Mouse (Mus musculus) adrenal gland, postnatal 25 days (tissue): ENCODE data around the gene Coro1a. TPM values are rescaled to one million over a fixed set of nuclear protein-coding genes. Genes with fewer than 3 reads are reported as not detected.
"Not testable (repeated sequence)": the region's sequence is repeated elsewhere in the genome, so short reads cannot be mapped to it uniquely, and the experiment has no call there.

Source experiments
- DNase-seq: peaks from one replicate; pipeline ENCODE4 v3.0.0; 2021; ENCODE audit warnings: mixed read lengths
- total RNA-seq: library from RNA; stranded (reverse); gene quantifications from 2 replicates; pipeline ENCODE4 v1.2.3, GENCODE M21; 2021

Gene Coro1a
- total RNA-seq, 1 experiment from 2014 or later, result 8.0 TPM

DNA sequence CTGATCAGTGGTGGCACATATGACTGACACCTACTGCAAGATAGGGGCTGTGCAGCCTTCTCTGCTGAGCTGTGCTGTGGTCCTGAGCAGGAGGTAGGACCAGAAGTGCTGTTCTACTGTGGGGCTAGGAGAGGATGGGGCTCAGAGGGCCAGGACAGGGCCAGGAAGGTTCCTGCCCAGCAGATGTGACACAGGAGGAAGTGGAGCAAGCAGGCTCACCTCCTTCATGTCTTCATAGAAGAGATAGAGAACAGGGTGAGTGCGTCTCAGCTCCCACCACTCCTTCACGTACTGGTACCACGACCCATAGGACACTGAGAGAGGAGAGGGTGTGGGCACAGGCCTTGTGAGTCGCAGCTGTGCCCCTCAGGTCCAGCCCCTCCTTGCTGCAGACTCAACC is 19.4 kb downstream of the Coro1a start:
- not testable (repeated sequence) for DNase-seq

DNA sequence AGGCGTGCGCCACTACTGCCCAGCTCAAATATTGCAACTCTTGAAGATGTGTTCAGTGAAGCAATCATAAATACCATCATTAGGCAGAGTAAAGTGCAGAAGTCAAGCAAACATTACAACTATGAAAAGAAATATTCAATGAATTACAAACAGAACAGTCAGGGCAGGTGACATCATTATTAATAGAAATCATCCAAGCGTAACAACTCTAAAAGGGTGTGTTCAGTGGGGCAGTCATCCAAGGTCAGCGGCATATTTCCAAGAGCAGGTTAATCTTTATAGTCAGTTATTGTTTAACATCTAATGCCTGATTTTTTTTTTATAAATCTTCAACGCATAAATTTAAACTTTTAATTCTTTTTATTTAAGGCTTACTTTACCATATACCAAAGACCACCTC is 26.4 kb downstream of the Coro1a start:
- no peak for DNase-seq

DNA sequence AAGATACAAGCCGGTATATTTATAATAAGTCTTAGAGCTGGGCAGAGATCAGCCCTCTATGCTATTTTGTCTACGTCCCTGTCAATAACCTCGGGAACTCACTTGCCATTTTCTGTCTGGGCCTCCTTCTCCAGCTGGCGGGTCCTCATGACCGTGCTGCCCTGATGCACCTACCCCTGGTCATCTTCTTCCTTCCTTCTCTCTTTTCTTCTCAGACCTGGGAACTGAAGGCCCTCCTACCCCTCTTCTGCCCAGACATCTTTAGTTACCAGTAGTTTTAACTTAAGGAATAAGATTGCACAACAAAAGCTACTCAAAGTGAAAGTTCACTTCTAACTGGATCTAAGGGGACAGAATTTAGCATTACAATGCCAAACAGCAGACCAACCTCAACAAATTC is 27.9 kb downstream of the Coro1a start:
- no peak for DNase-seq

DNA sequence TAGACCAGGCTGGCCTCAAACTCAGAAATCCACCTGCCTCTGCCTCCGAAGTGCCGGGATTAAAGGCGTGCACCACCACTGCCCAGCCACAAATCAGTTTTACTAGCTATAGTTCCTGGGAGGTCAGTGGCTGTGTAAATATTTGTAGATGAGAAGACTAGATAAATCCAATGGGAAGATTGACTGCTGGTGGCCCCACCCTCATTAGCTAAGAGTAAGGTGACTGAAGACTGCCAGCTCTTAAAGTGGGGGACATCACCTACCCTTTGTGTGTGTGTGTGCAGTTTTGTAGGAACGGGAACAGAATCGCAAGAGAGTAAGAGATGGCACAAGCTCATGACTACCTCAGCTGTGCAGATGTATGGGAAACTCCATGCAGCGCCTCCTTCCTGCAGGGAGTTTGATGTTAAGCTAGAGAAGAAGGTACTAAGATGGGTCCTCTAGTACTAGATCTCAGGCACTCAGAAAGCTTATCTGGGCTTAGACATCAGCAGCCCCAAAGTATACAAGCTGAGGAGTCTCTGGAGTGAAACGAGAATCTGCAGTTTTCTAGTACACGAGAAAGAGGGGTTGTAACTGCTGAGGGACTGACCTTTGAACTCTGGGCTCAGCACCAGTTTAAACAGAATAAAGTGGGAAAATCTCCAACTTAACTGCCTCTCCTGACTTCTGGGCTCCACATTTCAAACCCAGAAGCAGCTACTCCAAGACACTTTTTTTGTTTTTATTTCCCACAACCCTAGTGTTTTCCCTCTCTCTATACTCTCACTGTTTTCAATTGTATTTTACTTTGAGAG is 28.8 kb downstream of the Coro1a start:
- no peak for DNase-seq

DNA sequence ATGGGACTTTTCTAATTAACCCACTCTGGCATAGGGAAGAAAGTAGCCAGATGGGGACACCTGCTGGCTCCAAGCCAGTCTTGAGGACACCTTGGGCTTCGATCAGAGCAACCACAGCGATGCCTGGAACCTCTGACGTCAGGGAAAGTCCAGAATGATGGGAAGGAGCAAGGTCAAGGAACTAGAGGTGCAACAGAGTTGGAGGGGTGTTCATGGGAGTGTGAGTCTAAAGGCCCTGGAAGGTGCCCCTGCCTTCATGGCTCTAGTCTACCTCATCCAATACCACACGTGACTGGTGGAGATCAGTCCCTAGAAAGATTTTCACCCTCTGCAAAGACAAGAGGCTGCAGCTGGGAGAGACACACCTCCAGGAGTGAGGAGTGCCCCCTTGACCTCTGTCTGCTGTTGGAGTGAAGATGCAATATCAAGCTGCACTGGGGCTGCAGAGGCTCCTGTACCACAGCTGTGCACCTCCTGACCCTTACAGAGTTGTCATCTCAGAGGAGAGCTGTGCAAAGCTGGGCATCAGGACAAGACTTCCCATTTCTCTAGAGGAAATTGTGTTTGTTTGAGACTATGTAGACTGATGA is 30.9 kb downstream of the Coro1a start:
- no peak for DNase-seq

DNA sequence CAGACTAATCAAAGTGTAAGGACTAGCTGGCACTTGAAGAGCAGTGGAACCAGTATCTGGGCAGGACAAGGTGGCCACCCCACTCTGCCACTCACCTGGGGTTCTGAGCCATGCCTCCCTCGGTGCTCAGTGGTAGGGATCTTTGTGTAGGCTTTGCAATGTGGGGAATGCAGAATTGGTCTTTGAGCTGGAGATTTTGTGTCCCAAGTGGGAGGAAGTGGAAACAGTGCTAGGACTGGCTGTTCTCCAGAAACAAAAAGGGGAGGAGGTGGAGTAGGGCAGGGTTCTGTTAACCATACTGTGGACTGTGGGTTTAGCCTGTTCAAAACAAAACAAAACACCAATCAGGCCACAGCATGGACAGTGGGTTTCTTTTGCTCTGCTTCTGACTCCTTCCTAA is 31.4 kb downstream of the Coro1a start, which contains the start of gene Sult1a1:
Gene Sult1a1, minus strand, starts transcription at position 226 of the 400 bp plus-strand sequence.
- no peak for DNase-seq

DNA sequence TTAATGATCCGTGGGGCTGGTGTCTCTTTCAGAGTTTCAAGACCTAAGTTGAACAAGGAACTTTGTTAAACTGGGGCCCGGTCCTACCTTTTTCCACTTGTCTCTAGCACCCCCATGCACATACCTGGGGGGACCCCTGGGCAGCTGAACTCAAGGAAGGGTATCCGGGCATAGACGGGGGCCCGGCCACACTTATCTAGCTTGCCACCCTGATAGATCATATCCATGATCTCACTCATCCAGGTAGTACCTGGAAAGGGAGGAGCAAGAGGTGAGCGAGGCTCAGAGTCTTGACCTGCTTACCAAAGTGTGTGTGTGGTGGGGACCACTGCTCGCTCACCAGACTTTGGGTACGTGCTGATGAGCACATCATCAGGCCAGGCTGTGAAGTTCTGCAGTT is 32.5 kb downstream of the Coro1a start:
- DNase-seq, result no peak

DNA sequence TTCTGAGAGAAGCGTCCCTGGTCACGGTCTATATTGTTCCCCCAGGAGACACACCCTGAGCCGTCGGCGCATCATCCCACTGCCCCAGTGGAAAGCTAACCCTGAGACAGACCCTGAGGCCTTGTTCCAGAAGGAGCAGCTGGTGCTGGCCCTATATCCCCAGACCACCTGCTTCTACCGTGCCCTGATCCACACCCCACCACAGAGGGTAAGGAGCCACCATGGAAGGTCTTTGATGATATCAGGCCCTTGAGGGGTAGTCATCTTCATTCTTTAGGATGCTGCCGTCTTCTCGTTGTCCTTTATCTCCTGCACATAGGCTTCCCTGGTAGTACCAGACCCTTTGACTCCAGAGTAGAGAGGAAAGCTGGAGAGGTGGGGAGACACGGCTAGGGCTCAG is 35.5 kb downstream of the Coro1a start:
- no peak for DNase-seq

DNA sequence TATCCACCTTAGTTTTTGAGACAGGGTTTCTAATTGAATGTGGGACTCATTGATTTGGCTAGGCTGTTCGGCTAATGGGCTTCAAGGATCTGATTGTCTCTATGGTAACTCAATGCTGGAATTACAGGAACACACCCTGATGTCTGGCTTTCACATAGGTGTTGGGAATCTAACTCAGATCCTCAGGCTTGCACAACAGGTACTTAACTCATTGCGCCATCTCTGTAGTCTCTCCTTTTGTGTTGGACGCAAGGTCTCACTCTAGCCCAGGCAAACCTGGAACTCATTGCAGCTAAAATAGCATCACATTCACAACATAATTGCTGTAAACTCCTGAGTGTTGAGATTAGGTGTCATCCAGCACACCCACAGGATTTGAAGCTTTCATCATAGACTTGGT is 37.4 kb downstream of the Coro1a start:
- no peak for DNase-seq

DNA sequence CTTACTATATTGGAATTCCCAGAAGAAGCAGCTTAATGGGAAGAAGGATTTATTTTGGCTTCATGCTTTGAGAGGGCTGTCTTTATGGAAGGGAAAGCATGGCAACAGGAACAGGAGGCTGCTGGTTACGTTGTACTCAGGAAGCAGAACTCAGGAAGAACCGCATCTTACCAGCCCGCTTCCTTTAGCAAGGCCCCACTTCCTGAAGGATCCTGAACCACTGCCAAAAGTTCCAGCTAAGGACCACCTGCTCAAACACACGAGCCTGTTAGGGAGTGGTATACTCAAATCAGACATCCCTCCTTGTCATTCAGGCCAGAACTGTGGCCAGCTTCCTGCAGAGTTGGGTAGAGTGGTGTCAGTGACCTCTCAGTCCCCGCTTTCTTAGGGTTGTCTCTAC is 39.1 kb downstream of the Coro1a start:
- no peak for DNase-seq

DNA sequence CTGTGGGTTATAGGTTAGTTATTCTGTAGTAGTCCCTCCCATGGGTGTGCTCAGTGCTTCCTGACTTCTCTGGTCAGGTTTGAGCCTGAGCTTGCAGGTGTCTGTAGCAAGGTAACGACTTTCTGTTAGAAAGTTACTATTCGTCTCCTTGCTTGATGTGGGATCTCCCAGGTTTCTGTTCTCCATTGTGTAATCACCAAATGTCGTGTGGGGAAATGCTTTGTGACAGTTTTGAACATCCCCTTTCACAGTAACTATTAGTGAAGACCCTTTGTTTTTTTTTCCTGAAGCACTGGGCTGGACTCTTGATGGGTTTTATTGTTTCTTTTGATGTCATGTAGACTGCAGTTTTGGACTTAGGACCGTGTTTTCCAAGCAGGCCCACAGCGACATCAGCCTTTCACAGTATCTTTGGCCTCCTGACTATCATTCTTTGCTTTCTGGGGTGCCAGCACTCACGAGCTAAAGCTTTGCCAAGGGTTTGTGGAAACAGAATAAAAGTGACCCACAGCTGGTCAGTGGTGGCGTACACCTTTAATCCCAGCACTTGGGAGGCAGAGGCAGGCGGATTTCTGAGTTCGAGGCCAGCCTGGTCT is 40.0 kb downstream of the Coro1a start:
- DNase-seq, result no peak

DNA sequence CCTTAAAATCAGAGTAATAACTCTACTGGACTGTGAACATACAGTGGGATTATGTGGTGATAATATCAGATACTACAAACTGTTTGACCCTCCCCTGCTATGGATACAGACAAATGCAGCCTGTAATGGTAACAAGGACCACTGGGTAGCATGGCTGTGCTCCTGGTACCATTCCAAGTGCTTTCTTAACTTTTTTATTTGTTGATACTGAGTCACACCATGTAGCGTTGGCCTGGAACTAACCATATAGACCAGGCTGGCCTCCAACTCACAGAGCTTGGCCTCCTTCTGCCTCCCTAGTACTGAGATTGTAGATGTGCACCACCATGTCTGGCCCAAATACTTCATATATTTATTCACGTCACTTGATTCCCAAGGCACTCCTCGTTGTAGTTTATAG is 42.3 kb downstream of the Coro1a start:
- peak; percentile 20 for DNase-seq

DNA sequence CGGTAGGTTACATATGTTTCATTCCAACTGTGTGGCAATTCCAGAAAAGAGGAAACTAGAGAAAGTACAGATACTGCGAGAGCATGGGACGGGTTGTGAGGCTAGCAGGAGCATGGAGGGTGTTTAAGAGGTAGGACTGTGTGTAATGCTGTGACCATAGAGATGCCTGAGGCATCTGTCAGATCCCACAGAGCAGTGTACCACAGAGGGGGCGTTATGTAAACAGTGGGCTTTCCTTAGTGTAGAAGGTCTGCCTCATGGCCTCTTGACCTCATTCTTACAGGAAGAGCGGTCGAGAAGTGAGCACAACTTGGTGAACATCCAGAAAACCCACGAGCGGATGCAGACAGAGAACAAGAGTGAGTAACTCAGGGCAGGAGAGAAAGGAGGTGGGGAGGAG is 43.9 kb downstream of the Coro1a start:
- no peak for DNase-seq

DNA sequence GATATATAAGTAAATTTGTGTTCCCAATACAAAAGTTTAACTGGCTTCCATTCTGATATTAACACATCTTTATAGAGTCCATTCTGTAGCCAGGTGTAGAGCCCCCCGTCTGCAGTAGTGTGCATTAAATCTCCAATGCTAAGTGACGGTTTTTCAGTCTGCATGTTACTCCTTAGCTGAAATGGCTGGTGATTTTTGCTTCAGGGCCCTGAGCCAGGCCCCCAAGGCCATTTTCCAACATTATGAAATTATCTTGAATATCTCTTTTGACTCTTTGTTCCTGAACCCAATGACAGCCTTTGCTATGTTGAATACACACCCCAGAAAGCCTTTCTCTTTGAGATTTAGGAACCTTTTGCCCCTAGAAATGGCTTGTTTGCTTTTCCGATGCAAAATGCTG is 47.8 kb downstream of the Coro1a start:
- peak; percentile 17 for DNase-seq

DNA sequence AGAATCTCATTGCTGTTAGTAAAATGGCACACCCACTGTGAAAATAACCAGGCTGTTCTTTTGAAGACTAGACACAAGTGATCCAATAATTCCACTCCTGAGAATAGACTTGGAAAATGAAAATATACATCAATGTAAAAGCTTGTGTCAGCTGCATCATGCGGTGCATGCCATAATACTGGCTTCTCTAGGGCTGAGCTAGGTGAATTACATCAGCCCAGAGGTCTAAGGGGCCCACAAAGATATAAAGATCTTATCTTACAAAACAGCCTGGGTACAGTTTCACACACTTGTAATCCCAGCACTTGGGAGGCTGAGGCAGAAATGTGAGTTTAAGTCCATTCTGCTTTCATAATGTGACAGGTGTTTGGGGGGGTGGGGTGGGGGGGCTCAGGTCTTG is 50.1 kb downstream of the Coro1a start:
- no peak for DNase-seq

DNA sequence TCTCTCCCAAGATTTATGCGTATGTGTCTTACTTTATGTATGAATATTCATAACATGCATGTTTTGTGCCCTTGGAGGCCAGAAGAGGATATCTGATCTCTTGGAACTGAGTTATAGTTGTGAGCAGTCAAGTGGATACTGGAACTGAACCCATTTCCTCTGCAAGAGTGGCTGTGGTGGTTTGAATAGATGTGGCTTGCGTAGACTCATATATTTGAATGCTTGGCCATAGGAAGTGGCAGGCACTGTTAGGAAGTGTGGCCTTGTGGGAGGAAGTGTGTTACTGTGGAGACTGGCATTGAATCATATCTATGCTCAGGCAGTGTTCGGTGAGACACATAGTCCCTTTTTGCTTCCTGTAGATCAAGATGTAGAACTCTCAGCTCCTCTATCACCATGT is 51.9 kb downstream of the Coro1a start:
- no peak for DNase-seq

DNA sequence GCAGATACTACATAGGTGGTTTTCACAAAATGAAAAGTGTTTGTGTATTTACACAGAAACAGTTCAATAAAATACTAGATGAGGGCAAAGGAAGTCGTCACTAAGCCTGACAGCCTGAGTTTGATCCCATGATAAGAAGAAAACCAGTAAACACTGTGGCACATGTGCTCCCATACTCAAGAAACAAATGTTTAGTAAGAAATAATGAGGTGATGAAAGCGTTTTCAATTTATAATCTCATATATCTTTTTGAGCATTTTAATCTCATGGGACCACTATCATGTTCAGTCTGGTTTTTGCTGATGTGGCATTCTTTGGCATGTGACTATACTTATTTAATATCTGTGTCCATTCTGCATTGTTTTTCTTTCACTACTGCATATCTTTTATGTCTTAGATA is 53.6 kb downstream of the Coro1a start:
- no peak for DNase-seq

DNA sequence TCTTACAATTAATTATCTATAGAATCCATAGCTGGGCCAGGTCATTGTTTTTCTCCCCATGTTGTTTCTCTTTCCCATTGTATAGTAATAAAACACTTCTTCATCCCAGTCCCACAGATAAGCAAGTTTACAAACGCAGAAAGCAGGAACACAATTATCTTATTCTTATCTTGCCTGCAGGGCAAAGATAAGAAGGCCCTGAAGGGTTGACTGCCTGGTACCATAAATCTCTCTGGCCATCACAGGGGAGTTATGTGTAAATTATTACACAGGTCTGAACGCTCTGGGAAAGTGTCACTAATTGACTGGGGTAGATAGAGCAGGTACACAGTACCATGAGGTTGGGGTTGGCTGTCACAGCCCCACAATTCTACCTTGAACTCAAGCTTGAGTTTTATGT is 56.7 kb downstream of the Coro1a start:
- DNase-seq, result no peak

Other genes starting within 250 kb of the Coro1a start
- not detected in 2 replicates for gene Atp2a1, start 244.7 kb downstream of the Coro1a start, total RNA-seq
- 60.4 and 63.6 TPM in 2 replicates for gene Sh2b1, start 232.4 kb downstream of the Coro1a start, total RNA-seq
- gene Tufm, start 220.4 kb downstream of the Coro1a start, total RNA-seq, result 180 and 191 TPM in 2 replicates
- 123 and 138 TPM in 2 replicates for gene Atxn2l, start 204.3 kb downstream of the Coro1a start, total RNA-seq
- gene Eif3c, start 141.4 kb downstream of the Coro1a start, total RNA-seq, result 256 and 282 TPM in 2 replicates
- gene Apobr, start 122.8 kb downstream of the Coro1a start, total RNA-seq, result 1.4 and 3.2 TPM in 2 replicates
- gene Cln3, start 122.0 kb downstream of the Coro1a start, total RNA-seq, result 31.7 and 42.7 TPM in 2 replicates
- not detected in 2 replicates for gene Il27, start 112.8 kb downstream of the Coro1a start, total RNA-seq
- gene Nupr1, start 76.9 kb downstream of the Coro1a start, total RNA-seq, result 12.1 and 20.7 TPM in 2 replicates
- gene Sgf29, start 58.5 kb downstream of the Coro1a start, total RNA-seq, result 37.5 and 41.1 TPM in 2 replicates
- gene Sult1a1, start 31.4 kb downstream of the Coro1a start, total RNA-seq, result 29.6 and 31.0 TPM in 2 replicates
- 83.3 and 85.8 TPM in 2 replicates for gene Bola2, start 12.4 kb downstream of the Coro1a start, total RNA-seq
- 12.8 and 17.5 TPM in 2 replicates for gene Slx1b, start 12.0 kb downstream of the Coro1a start, total RNA-seq
- gene Mapk3, start 51.8 kb upstream of the Coro1a start, total RNA-seq, result 142 and 170 TPM in 2 replicates
- 6.5 and 7.5 TPM in 2 replicates for gene Gdpd3, start 58.5 kb upstream of the Coro1a start, total RNA-seq
- gene Ypel3, start 69.2 kb upstream of the Coro1a start, total RNA-seq, result 122 and 181 TPM in 2 replicates
- gene Tbx6, start 73.7 kb upstream of the Coro1a start, total RNA-seq, result 0.67 and 1.6 TPM in 2 replicates
- 91.5 and 101 TPM in 2 replicates for gene Ppp4c, start 84.7 kb upstream of the Coro1a start, total RNA-seq
- gene Fam57b, start 89.9 kb upstream of the Coro1a start, total RNA-seq, result 17.2 and 17.3 TPM in 2 replicates
- not detected in 2 replicates for gene 4930451I11Rik, start 123.9 kb upstream of the Coro1a start, total RNA-seq
- gene Doc2a, start 139.6 kb upstream of the Coro1a start, total RNA-seq, result 0.52 and 1.9 TPM in 2 replicates
- 23.2 and 39.1 TPM in 2 replicates for gene Hirip3, start 154.2 kb upstream of the Coro1a start, total RNA-seq
- 44.4 and 50.5 TPM in 2 replicates for gene Ino80e, start 154.6 kb upstream of the Coro1a start, total RNA-seq
- gene Taok2, start 176.9 kb upstream of the Coro1a start, total RNA-seq, result 82.8 and 89.5 TPM in 2 replicates
- 21.7 and 34.5 TPM in 2 replicates for gene Tmem219, start 215.1 kb upstream of the Coro1a start, total RNA-seq
- gene Kctd13, start 221.1 kb upstream of the Coro1a start, total RNA-seq, result 31.1 and 42.7 TPM in 2 replicates
- gene Asphd1, start 241.8 kb upstream of the Coro1a start, total RNA-seq, result 1.6 and 2.5 TPM in 2 replicates
- gene Sez6l2, start 242.8 kb upstream of the Coro1a start, total RNA-seq, result 91.1 and 128 TPM in 2 replicates